Mouse (Mus musculus): ENCODE measurements around the gene Mitf. TPM values are rescaled to one million over a fixed set of nuclear protein-coding genes. Genes with fewer than 3 reads are reported as not detected.
A peak's percentile ranks its signal among the peaks of the same experiment; 100 is the strongest.

The Mitf gene
- 10 to 100 TPM; 52.0 to 60.2 TPM for total RNA-seq (2021)

- intact Hi-C loops (cut with DNase I), result loop anchor here (2.0 kb wide), 1 partner anchor 48 kb away; no protein-coding TSS in a partner anchor
- DNase-seq, result peak; percentile 90 to 94
These were observed at the start of gene Mitf for GRCm38 (mm10) chr6:97806781-97807743. Gene Mitf, plus strand, starts transcription at chr6:97807052.

GRCm38 (mm10) chr6:97757361-97757760 lies 49.5 kb upstream of the Mitf start:
- intact Hi-C loops (cut with DNase I), result no loop called here
- DNase-seq, result peak; percentile 10 to 12

GRCm38 (mm10) chr6:97758884-97759283 lies 48.0 kb upstream of the Mitf start:
- intact Hi-C loops (cut with DNase I), result no loop called here

GRCm38 (mm10) chr6:97759301-97759700 lies 47.6 kb upstream of the Mitf start:
- intact Hi-C loops (cut with DNase I), result no loop called here
- peak; percentile 53 to 69 for DNase-seq

More at GRCm38 (mm10) chr6:97758884-97759283, 48.0 kb upstream of the Mitf start:
- no peak for DNase-seq

- intact Hi-C loops (cut with DNase I), result loop anchor here (1.0 to 10.0 kb wide), 4 partner anchors 96 to 1843 kb away; no protein-coding TSS in a partner anchor
- peak; percentile 7 to 27 for DNase-seq
These were observed 45.5 kb upstream of the Mitf start for GRCm38 (mm10) chr6:97761326-97761725.

GRCm38 (mm10) chr6:97763970-97764369 lies 42.9 kb upstream of the Mitf start:
- intact Hi-C loops (cut with DNase I), result loop anchor here (5.0 to 10.0 kb wide), 3 partner anchors 93 to 1841 kb away; no protein-coding TSS in a partner anchor
- no peak for DNase-seq

- intact Hi-C loops (cut with DNase I), result loop anchor here (10.0 kb wide), 1 partner anchor 1837 kb away; no protein-coding TSS in a partner anchor
- no peak for DNase-seq
These were observed 39.0 kb upstream of the Mitf start for GRCm38 (mm10) chr6:97767836-97768235.

GRCm38 (mm10) chr6:97769549-97769948 lies 37.3 kb upstream of the Mitf start:
- DNase-seq, result no peak
- intact Hi-C loops (cut with DNase I), result loop anchor here (10.0 kb wide), 1 partner anchor 1835 kb away; no protein-coding TSS in a partner anchor

GRCm38 (mm10) chr6:97781316-97781715 lies 25.5 kb upstream of the Mitf start:
- intact Hi-C loops (cut with DNase I), result no loop called here
- no peak for DNase-seq

- DNase-seq, result no peak
- intact Hi-C loops (cut with DNase I), result no loop called here
These were observed 24.6 kb upstream of the Mitf start for GRCm38 (mm10) chr6:97782291-97782690.

- no peak for DNase-seq
- intact Hi-C loops (cut with DNase I), result no loop called here
These were observed 20.0 kb upstream of the Mitf start for GRCm38 (mm10) chr6:97786871-97787270.

GRCm38 (mm10) chr6:97788361-97788974 lies 18.4 kb upstream of the Mitf start:
- DNase-seq, result no peak
- intact Hi-C loops (cut with DNase I), result no loop called here

GRCm38 (mm10) chr6:97789700-97790099 lies 17.2 kb upstream of the Mitf start:
- DNase-seq, result no peak
- intact Hi-C loops (cut with DNase I), result no loop called here

- intact Hi-C loops (cut with DNase I), result no loop called here
- no peak for DNase-seq
These were observed 14.7 kb upstream of the Mitf start for GRCm38 (mm10) chr6:97792104-97792503.

GRCm38 (mm10) chr6:97795175-97795574 lies 11.7 kb upstream of the Mitf start:
- intact Hi-C loops (cut with DNase I), result no loop called here
- no peak for DNase-seq

- intact Hi-C loops (cut with DNase I), result no loop called here
- no peak for DNase-seq
These were observed 6.2 kb upstream of the Mitf start for GRCm38 (mm10) chr6:97800615-97801014.

GRCm38 (mm10) chr6:97806051-97806450 lies 801 bp upstream of the Mitf start:
- intact Hi-C loops (cut with DNase I), result loop anchor here (2.0 kb wide), 1 partner anchor 49 kb away; no protein-coding TSS in a partner anchor
- DNase-seq, result no peak

- no peak for DNase-seq
- intact Hi-C loops (cut with DNase I), result no loop called here
These were observed 7.3 kb downstream of the Mitf start for GRCm38 (mm10) chr6:97814191-97814590.

- no peak for DNase-seq
- intact Hi-C loops (cut with DNase I), result no loop called here
These were observed 8.9 kb downstream of the Mitf start for GRCm38 (mm10) chr6:97815723-97816122.

GRCm38 (mm10) chr6:97816806-97817205 lies 10.0 kb downstream of the Mitf start:
- intact Hi-C loops (cut with DNase I), result no loop called here

GRCm38 (mm10) chr6:97818128-97818527 lies 11.3 kb downstream of the Mitf start:
- DNase-seq, result no peak
- intact Hi-C loops (cut with DNase I), result no loop called here

More at GRCm38 (mm10) chr6:97816806-97817205, 10.0 kb downstream of the Mitf start:
- no peak for DNase-seq
